Mouse (Mus musculus) cerebellum, adult 8-10 months (tissue): ENCODE measurements at regions not wholly inside any gene's neighbourhood (a gene's known extent, or its start where the extent isn't known, plus 50 kb on each side); places are given as distances from the start of the nearest gene placed in this dataset.
A peak's percentile ranks its signal among the peaks of the same experiment; 100 is the strongest.

Experiments used
- DNase-seq: peaks from one replicate; pipeline ENCODE4 v3.0.0; 2022

- DNase-seq = peak; percentile 26
Measured at GRCm38 (mm10) chr2:178542032-178542431, 111.7 kb downstream of the Cdh26 start.

GRCm38 (mm10) chr2:178544411-178544810, 114.1 kb downstream of the Cdh26 start:
- no peak for DNase-seq

- DNase-seq = peak; percentile 32
Measured at GRCm38 (mm10) chr2:178545601-178546352, 115.4 kb downstream of the Cdh26 start.

GRCm38 (mm10) chr2:178546353-178546720, 116.0 kb downstream of the Cdh26 start:
- no peak for DNase-seq

GRCm38 (mm10) chr2:178546888-178547287, 116.6 kb downstream of the Cdh26 start:
- no peak for DNase-seq

GRCm38 (mm10) chr2:178548937-178549336, 118.6 kb downstream of the Cdh26 start:
- DNase-seq = no peak

GRCm38 (mm10) chr2:178553736-178554135, 123.4 kb downstream of the Cdh26 start:
- DNase-seq = no peak

- DNase-seq = peak; percentile 46
Measured at GRCm38 (mm10) chr2:178555692-178556340, 125.5 kb downstream of the Cdh26 start.

- no peak for DNase-seq
Measured at GRCm38 (mm10) chr2:178557934-178558333, 127.6 kb downstream of the Cdh26 start.

- DNase-seq = no peak
Measured at GRCm38 (mm10) chr2:178563287-178563686, 133.0 kb downstream of the Cdh26 start.

GRCm38 (mm10) chr2:178565368-178565818, 135.1 kb downstream of the Cdh26 start:
- DNase-seq = no peak

GRCm38 (mm10) chr2:178567493-178567892, 137.2 kb downstream of the Cdh26 start:
- no peak for DNase-seq

GRCm38 (mm10) chr2:178572301-178572700, 142.0 kb downstream of the Cdh26 start:
- DNase-seq = no peak

- peak; percentile 63 for DNase-seq
Measured at GRCm38 (mm10) chr2:178574859-178575258, 144.5 kb downstream of the Cdh26 start.

- DNase-seq = no peak
Measured at GRCm38 (mm10) chr2:178575403-178575802, 145.1 kb downstream of the Cdh26 start.

GRCm38 (mm10) chr2:178576067-178576466, 145.7 kb downstream of the Cdh26 start:
- no peak for DNase-seq

GRCm38 (mm10) chr2:178579571-178579970, 149.2 kb downstream of the Cdh26 start:
- no peak for DNase-seq

GRCm38 (mm10) chr2:178581306-178581705, 151.0 kb downstream of the Cdh26 start:
- DNase-seq = no peak

- DNase-seq = no peak
Measured at GRCm38 (mm10) chr2:178584970-178585566, 154.7 kb downstream of the Cdh26 start.

- DNase-seq = no peak
Measured at GRCm38 (mm10) chr2:178587134-178587636, 156.9 kb downstream of the Cdh26 start.

GRCm38 (mm10) chr2:178593743-178594142, 163.4 kb downstream of the Cdh26 start:
- no peak for DNase-seq

GRCm38 (mm10) chr2:178594177-178594576, 163.8 kb downstream of the Cdh26 start:
- no peak for DNase-seq

GRCm38 (mm10) chr2:178596312-178597083, 166.2 kb downstream of the Cdh26 start:
- no peak for DNase-seq
